Mouse (Mus musculus) adrenal gland, postnatal 0 days (tissue): ENCODE results near the gene Marcksl1. TPM values are rescaled to one million over a fixed set of nuclear protein-coding genes. Genes with fewer than 3 reads are reported as not detected.

Source experiments
- microRNA-seq: library from miRNA; unstranded; fragments of <30 nt; microRNA quantifications from one replicate; pipeline ENCODE4, GENCODE M21; 2016; ENCODE audit warnings: borderline replicate concordance; ENCODE audit not compliant: insufficient number of aligned reads
- polyA plus RNA-seq: library from polyadenylated mRNA; unstranded; fragments of >200 nt; fragmentation: Nextera tagmentation; extraction: Ambion mirVana; gene quantifications from 2 replicates; pipeline ENCODE4 v1.2.1, GENCODE M21; 2015

Gene Marcksl1
- 303 and 354 TPM in 2 replicates for polyA plus RNA-seq

GRCm38 (mm10) chr4:129513086-129513767 lies at the start of gene Marcksl1:
Gene Marcksl1, plus strand, starts transcription at chr4:129513581.

GRCm38 (mm10) chr4:129490972-129491880 lies 22.2 kb upstream of the Marcksl1 start, which contains the start of the genes Tssk3 and Fam229a:
Gene Tssk3, minus strand, starts transcription at chr4:129491022.
Gene Fam229a, plus strand, starts transcription at chr4:129491190.

GRCm38 (mm10) chr4:129542592-129543141 lies 29.3 kb downstream of the Marcksl1 start, which contains the start of gene Hdac1:
Gene Hdac1, minus strand, starts transcription at chr4:129542713.

Small RNA genes lying within 50 kb of the gene (microRNA-seq; reads per million reads assigned to microRNA genes)
- not detected for gene Mir8119

Other genes with a start within 250 kb of the Marcksl1 start
- 1.9 and 3.4 TPM in 2 replicates for gene Sync, start 226.0 kb upstream of the Marcksl1 start, polyA plus RNA-seq
- gene Rbbp4, start 178.2 kb upstream of the Marcksl1 start, polyA plus RNA-seq = 219 and 230 TPM in 2 replicates
- gene Zbtb8os, start 177.9 kb upstream of the Marcksl1 start, polyA plus RNA-seq = 97.7 and 131 TPM in 2 replicates
- 12.2 and 13.0 TPM in 2 replicates for gene Zbtb8a, start 135.5 kb upstream of the Marcksl1 start, polyA plus RNA-seq
- gene Zbtb8b, start 72.7 kb upstream of the Marcksl1 start, polyA plus RNA-seq = 1.0 and 1.4 TPM in 2 replicates
- gene Bsdc1, start 52.0 kb upstream of the Marcksl1 start, polyA plus RNA-seq = 24.8 and 39.6 TPM in 2 replicates
- not detected in 2 replicates for gene Tssk3, start 22.6 kb upstream of the Marcksl1 start, polyA plus RNA-seq
- not detected in 2 replicates for gene Fam229a, start 22.4 kb upstream of the Marcksl1 start, polyA plus RNA-seq
- gene Hdac1, start 29.1 kb downstream of the Marcksl1 start, polyA plus RNA-seq = 88.2 and 99.4 TPM in 2 replicates
- gene Lck, start 60.1 kb downstream of the Marcksl1 start, polyA plus RNA-seq = 6.8 and 7.9 TPM in 2 replicates
- gene Fam167b, start 65.0 kb downstream of the Marcksl1 start, polyA plus RNA-seq = 22.2 and 39.7 TPM in 2 replicates
- 222 and 224 TPM in 2 replicates for gene Eif3i, start 87.1 kb downstream of the Marcksl1 start, polyA plus RNA-seq
- 182 and 197 TPM in 2 replicates for gene Tmem234, start 87.1 kb downstream of the Marcksl1 start, polyA plus RNA-seq
- gene Dcdc2b, start 100.7 kb downstream of the Marcksl1 start, polyA plus RNA-seq = 1.2 and 2.5 TPM in 2 replicates
- gene Iqcc, start 105.5 kb downstream of the Marcksl1 start, polyA plus RNA-seq = 33.2 and 39.9 TPM in 2 replicates
- 81.5 and 114 TPM in 2 replicates for gene Ccdc28b, start 110.4 kb downstream of the Marcksl1 start, polyA plus RNA-seq
- gene Txlna, start 127.5 kb downstream of the Marcksl1 start, polyA plus RNA-seq = 22.5 and 30.2 TPM in 2 replicates
- 7.9 and 10.0 TPM in 2 replicates for gene Kpna6, start 159.2 kb downstream of the Marcksl1 start, polyA plus RNA-seq
- gene Tmem39b, start 183.3 kb downstream of the Marcksl1 start, polyA plus RNA-seq = 5.7 and 7.7 TPM in 2 replicates
- gene Khdrbs1, start 228.7 kb downstream of the Marcksl1 start, polyA plus RNA-seq = 51.5 and 60.2 TPM in 2 replicates